ENCODE assay signal across 14 mouse cellular contexts in genomic region chr12:41427464-41427863, GRCm38 (mm10). TPM values are rescaled to one million over a fixed set of nuclear protein-coding genes. Genes with fewer than 3 reads are reported as not detected.
DNase-seq lines count a peak whose midpoint lies in the region; ATAC-seq lines count a peak whose summit lies in the region.
"Had no signal": no experiment of that assay in that cellular context is flagged by ENCODE, and none has a peak within 500 bp of the region (broad histone marks: within the 10 kb centered on the region; RNA-seq: fewer than 3 reads in every experiment).

No protein-coding gene starts in this region.

- no peak overlapping the region for H3K4me2 ChIP-seq in hindbrain, embryonic 15.5 days
- no peak overlapping the region for H3K4me2 ChIP-seq in hindbrain, embryonic 13.5 days
- H3K4me2 ChIP-seq in midbrain, embryonic 14.5 days (ENCODE audit: low read length) = no peak overlapping the region
- H3K4me2 ChIP-seq: kidney, embryonic 15.5 days; liver, embryonic 15.5 days had no signal

- peak; percentile 80 for DNase-seq in brain, adult 2 months (ENCODE audit: low read depth, low spot score)
- peak; percentile 38 for DNase-seq in cerebellum, adult 8-10 months
- peak; percentile 45 for DNase-seq in midbrain, embryonic 14.5 days
- no peak for DNase-seq in layer of hippocampus, postnatal 25 days (ENCODE audit: extremely low spot score in 1 of 2, low spot score in 1 of 2)
- no peak for DNase-seq in layer of hippocampus, adult 11-12 months (ENCODE audit: low spot score)
- DNase-seq: gastrocnemius, adult 2 months; heart, postnatal 36 days; lung, postnatal 36 days had no signal

- no peaks in the 10 kb centered on the region for H3K27me3 ChIP-seq in hindbrain, embryonic 15.5 days
- H3K27me3 ChIP-seq in hindbrain, embryonic 13.5 days = no peaks in the 10 kb centered on the region
- no peaks in the 10 kb centered on the region for H3K27me3 ChIP-seq in midbrain, embryonic 14.5 days (ENCODE audit: control insufficient read depth, insufficient read depth, low read length)
- H3K27me3 ChIP-seq: kidney, embryonic 15.5 days; liver, embryonic 15.5 days had no signal

- H3K9me3 ChIP-seq in hindbrain, embryonic 15.5 days = no peaks in the 10 kb centered on the region
- H3K9me3 ChIP-seq in hindbrain, embryonic 13.5 days = no peaks in the 10 kb centered on the region
- no peaks in the 10 kb centered on the region for H3K9me3 ChIP-seq in midbrain, embryonic 14.5 days (ENCODE audit: control insufficient read depth, low read length)
- H3K9me3 ChIP-seq: heart, embryonic 10.5 days; kidney, embryonic 15.5 days; limb, embryonic 10.5 days; liver, embryonic 15.5 days had no signal

- H3K36me3 ChIP-seq in hindbrain, embryonic 15.5 days = no peaks in the 10 kb centered on the region
- H3K36me3 ChIP-seq in hindbrain, embryonic 13.5 days = no peaks in the 10 kb centered on the region
- H3K36me3 ChIP-seq in midbrain, embryonic 14.5 days (ENCODE audit: control insufficient read depth, insufficient read depth, low read length) = no peaks in the 10 kb centered on the region
- H3K36me3 ChIP-seq: heart, embryonic 10.5 days; kidney, embryonic 15.5 days; limb, embryonic 10.5 days; liver, embryonic 15.5 days had no signal

- WGBS in hindbrain, embryonic 15.5 days = 45% methylated on average over 5 of the region's 5 CpGs
- WGBS in hindbrain, embryonic 13.5 days = 37% methylated on average over 5 of the region's 5 CpGs
- 26% methylated on average over 5 of the region's 5 CpGs for WGBS in midbrain, embryonic 14.5 days

- ATAC-seq in hindbrain, embryonic 15.5 days (ENCODE audit: low FRiP score, low read depth) = peak; percentile 61; the same call in 1 of the 2 replicates
- ATAC-seq in hindbrain, embryonic 13.5 days (ENCODE audit: low FRiP score) = no peak
- peak; percentile 48; the same call in 1 of the 2 replicates for ATAC-seq in midbrain, embryonic 14.5 days (ENCODE audit: low FRiP score, low TSS enrichment)

- no peak overlapping the region for H3K9ac ChIP-seq in hindbrain, embryonic 15.5 days
- H3K9ac ChIP-seq in hindbrain, embryonic 13.5 days = no peak overlapping the region
- H3K9ac ChIP-seq in midbrain, embryonic 14.5 days (replicated peaks; ENCODE audit: low read length) = no peak overlapping the region
- H3K9ac ChIP-seq: kidney, embryonic 15.5 days; liver, embryonic 15.5 days had no signal

- 0 out of 2 replicates have a peak, but pooled peaks cover 3% of the 10 kb centered on the region for H3K4me1 ChIP-seq in hindbrain, embryonic 15.5 days (replicated peaks)
- H3K4me1 ChIP-seq in hindbrain, embryonic 13.5 days (replicated peaks) = peaks cover 7% of the 10 kb centered on the region
- 0 out of 2 replicates have a peak, but pooled peaks cover 3% of the 10 kb centered on the region for H3K4me1 ChIP-seq in midbrain, embryonic 14.5 days (ENCODE audit: control insufficient read depth, insufficient read depth, low read length)
- H3K4me1 ChIP-seq: heart, embryonic 10.5 days; kidney, embryonic 15.5 days; liver, embryonic 15.5 days had no signal

- no peak overlapping the region for H3K4me3 ChIP-seq in hindbrain, embryonic 15.5 days
- H3K4me3 ChIP-seq in hindbrain, embryonic 13.5 days = no peak overlapping the region
- H3K4me3 ChIP-seq in midbrain, embryonic 14.5 days (replicated peaks; ENCODE audit: low read depth, low read length) = no peak overlapping the region
- H3K4me3 ChIP-seq: gastrocnemius, adult 2 months; heart, embryonic 10.5 days; kidney, embryonic 15.5 days; limb, embryonic 10.5 days; liver, embryonic 15.5 days had no signal

- H3K27ac ChIP-seq in hindbrain, embryonic 15.5 days (replicated peaks) = no peak overlapping the region
- H3K27ac ChIP-seq in hindbrain, embryonic 13.5 days = no peak overlapping the region
- H3K27ac ChIP-seq in midbrain, embryonic 14.5 days (replicated peaks; ENCODE audit: low read depth, low read length) = no peak overlapping the region
- H3K27ac ChIP-seq: gastrocnemius, adult 2 months; heart, embryonic 10.5 days; kidney, embryonic 15.5 days; limb, embryonic 10.5 days; liver, embryonic 15.5 days had no signal

RNA-seq across cellular contexts. Expression of gene Lrrn3, which starts 58.8 kb away (rescaled TPM):
- 101 and 103 TPM in 2 replicates for polyA plus RNA-seq in hindbrain, embryonic 15.5 days (2015; fragmentation: Nextera tagmentation; extraction: Ambion mirVana)
- 95.7 and 97.7 TPM in 2 replicates for polyA plus RNA-seq in hindbrain, embryonic 13.5 days (2015; fragmentation: Nextera tagmentation; extraction: Ambion mirVana)
- 105 and 118 TPM in 2 replicates for polyA plus RNA-seq in midbrain, embryonic 14.5 days (2014; fragmentation: Nextera tagmentation; extraction: Ambion mirVana)
- 10 to 100 TPM; 68.6 to 69.6 TPM for total RNA-seq in layer of hippocampus, postnatal 25 days (2021)

Comparison
In these comparisons a context has a peak if more than half of its experiments do, and no peak if none do; other contexts are left out.
1. DNase-seq: peak in brain, adult 2 months (single experiment), cerebellum, adult 8-10 months (single experiment) and midbrain, embryonic 14.5 days (single experiment); none in layer of hippocampus, postnatal 25 days (0 of 2) and layer of hippocampus, adult 11-12 months (single experiment).